Mouse (Mus musculus) layer of hippocampus, adult 9-11 months (tissue): ENCODE results near the gene Adamts12.

ENCODE experiments used
- DNase-seq: peaks from one replicate; pipeline ENCODE4 v3.0.0; 2022

Adamts12 gene

GRCm38 (mm10) chr15:11173884-11174470 lies 109.4 kb downstream of the Adamts12 start:
- no peak for DNase-seq

- DNase-seq: no peak
Measured at GRCm38 (mm10) chr15:11174842-11175241, 110.3 kb downstream of the Adamts12 start.

DNA sequence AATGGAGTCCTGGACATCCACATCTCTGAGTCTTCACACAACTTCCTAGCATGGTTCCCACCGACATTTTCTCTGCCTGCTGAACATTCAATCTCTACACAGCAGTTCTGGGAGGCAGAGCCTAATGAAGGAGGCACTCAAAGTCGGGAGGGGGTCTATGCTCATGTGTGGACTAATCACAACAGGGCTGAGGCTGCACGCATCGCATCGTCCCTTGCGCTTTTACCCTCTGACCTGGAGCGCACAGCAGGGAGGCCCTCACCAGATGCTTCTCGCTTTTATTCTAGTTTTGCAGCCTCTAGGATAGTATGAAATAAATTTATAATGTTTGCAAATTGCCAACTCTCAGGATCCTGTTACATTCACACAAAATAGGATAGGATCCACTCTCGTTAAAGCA lies 112.9 kb downstream of the Adamts12 start:
- no peak for DNase-seq

GRCm38 (mm10) chr15:11179751-11180169 lies 115.2 kb downstream of the Adamts12 start:
- no peak for DNase-seq

DNA sequence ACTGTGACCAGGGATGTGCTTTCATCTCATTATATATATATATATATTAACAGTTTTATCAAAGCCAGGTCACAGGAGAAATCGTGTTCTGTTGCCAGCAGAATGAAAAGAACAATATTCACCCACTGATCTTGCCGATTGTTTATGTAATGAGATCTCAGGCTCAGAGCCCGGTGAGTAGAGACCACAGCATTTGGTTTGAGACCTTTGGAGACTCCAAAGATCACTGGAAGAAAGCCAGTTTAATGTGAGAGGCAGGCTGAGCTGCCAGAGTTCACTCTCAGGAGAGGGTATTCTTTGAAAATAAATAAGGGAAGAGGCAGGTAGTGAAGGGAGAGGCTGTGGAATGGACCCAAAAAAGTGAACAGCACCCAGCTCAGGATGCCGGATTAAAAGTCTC lies 122.1 kb downstream of the Adamts12 start:
- no peak for DNase-seq

- no peak for DNase-seq
Measured at GRCm38 (mm10) chr15:11190447-11190846, 125.9 kb downstream of the Adamts12 start.

GRCm38 (mm10) chr15:11192762-11193161 lies 128.2 kb downstream of the Adamts12 start:
- no peak for DNase-seq

- DNase-seq: no peak
Measured at GRCm38 (mm10) chr15:11197051-11197450, 132.5 kb downstream of the Adamts12 start.

GRCm38 (mm10) chr15:11198246-11198795 lies 133.7 kb downstream of the Adamts12 start:
- no peak for DNase-seq

GRCm38 (mm10) chr15:11203084-11203483 lies 138.5 kb downstream of the Adamts12 start:
- DNase-seq: no peak

GRCm38 (mm10) chr15:11204934-11205333 lies 140.3 kb downstream of the Adamts12 start:
- DNase-seq: no peak

DNA sequence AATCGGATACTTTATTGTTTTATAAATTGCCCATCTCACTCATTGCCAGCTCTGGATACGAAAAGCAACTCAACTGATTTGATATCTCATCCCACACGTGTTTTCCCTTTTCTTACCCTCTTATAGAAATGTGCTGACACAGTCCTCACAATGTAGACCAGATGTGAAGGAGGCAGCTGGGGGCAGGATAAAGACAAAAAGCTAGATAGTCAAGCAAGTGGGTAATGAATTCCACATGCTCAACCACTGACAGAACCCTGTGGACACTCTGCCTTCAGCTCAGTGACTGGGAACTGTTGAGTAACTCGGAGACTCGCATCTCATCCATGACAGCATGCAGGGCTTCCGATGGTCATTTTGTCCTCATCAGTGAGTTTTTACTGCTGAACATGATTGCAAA lies 146.4 kb downstream of the Adamts12 start:
- no peak for DNase-seq

- no peak for DNase-seq
Measured at GRCm38 (mm10) chr15:11233906-11234632, 169.5 kb downstream of the Adamts12 start.

GRCm38 (mm10) chr15:11240406-11240805 lies 175.8 kb downstream of the Adamts12 start:
- peak; percentile 17 for DNase-seq

DNA sequence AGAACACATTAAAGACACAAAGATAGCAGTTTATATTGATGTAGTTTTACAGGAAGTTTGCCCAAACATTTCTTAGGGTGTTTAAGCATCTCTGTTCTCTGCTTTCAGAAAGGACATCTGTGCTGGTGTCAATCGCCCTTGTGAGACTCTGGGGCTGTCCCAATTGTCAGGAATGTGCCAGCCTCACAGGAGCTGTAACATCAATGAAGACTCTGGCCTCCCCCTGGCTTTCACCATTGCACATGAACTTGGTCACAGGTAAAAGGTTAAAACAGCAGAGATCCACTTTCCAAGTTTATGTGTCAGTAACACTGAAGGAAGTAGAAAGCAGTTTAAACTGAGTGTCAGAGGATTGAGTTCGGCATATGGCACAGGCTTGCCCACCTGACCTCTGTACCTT lies 176.7 kb downstream of the Adamts12 start:
- no peak for DNase-seq

DNA sequence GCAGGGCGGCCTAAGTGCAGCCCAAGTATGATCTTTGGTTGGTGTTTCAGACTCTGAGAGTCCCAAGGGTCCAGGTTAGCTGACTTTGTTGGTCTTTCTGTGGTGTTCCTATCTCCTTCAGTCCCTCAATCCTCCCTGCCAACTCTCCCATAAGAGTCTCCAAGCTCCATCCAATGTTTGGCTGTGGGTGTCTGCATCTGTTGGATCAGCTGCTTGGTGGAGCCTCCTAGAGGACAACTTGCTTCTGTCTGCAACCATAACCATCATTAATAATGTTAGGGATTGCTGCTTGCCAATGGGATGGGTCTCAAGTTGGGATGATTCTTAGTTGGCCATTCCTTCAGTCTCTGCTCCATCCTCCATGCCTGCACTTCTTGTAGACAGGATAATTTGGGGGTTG lies 181.8 kb downstream of the Adamts12 start:
- DNase-seq: no peak

- DNase-seq: no peak
Measured at GRCm38 (mm10) chr15:11279273-11280080, 214.9 kb downstream of the Adamts12 start.

GRCm38 (mm10) chr15:11280689-11281264 lies 216.2 kb downstream of the Adamts12 start:
- DNase-seq: no peak

GRCm38 (mm10) chr15:11283171-11283570 lies 218.6 kb downstream of the Adamts12 start:
- DNase-seq: no peak

GRCm38 (mm10) chr15:11287780-11288179 lies 223.2 kb downstream of the Adamts12 start:
- DNase-seq: no peak

GRCm38 (mm10) chr15:11292246-11292645 lies 227.7 kb downstream of the Adamts12 start:
- no peak for DNase-seq

- DNase-seq: no peak
Measured at GRCm38 (mm10) chr15:11295016-11295415, 230.4 kb downstream of the Adamts12 start.

GRCm38 (mm10) chr15:11297960-11298359 lies 233.4 kb downstream of the Adamts12 start:
- no peak for DNase-seq
